Mouse (Mus musculus) T-cell, adult 2 months (primary cell): ENCODE data around the gene Neurog3.

Experiments used
- DNase-seq: peaks from one replicate; pipeline ENCODE4 v3.0.0; 2022; ENCODE audit warnings: low spot score

The Neurog3 gene

GRCm38 (mm10) chr10:62132691-62133281, at the start of gene Neurog3:
TSS of gene Neurog3 (plus strand) at chr10:62133090.
- DNase-seq = no peak

GRCm38 (mm10) chr10:62086044-62086443, 46.8 kb upstream of the Neurog3 start:
- DNase-seq = no peak

- DNase-seq = no peak
These were observed 46.1 kb upstream of the Neurog3 start for GRCm38 (mm10) chr10:62086826-62087225.

- no peak for DNase-seq
These were observed 44.5 kb upstream of the Neurog3 start for GRCm38 (mm10) chr10:62088411-62088810.

- no peak for DNase-seq
These were observed 43.8 kb upstream of the Neurog3 start for GRCm38 (mm10) chr10:62089071-62089470.

- no peak for DNase-seq
These were observed 43.4 kb upstream of the Neurog3 start for GRCm38 (mm10) chr10:62089486-62089885.

GRCm38 (mm10) chr10:62093903-62094302, 39.0 kb upstream of the Neurog3 start:
- no peak for DNase-seq

GRCm38 (mm10) chr10:62094401-62094800, 38.5 kb upstream of the Neurog3 start:
- no peak for DNase-seq

- no peak for DNase-seq
These were observed 33.0 kb upstream of the Neurog3 start for GRCm38 (mm10) chr10:62099749-62100403.

- DNase-seq = peak; percentile 19
These were observed 31.1 kb upstream of the Neurog3 start for GRCm38 (mm10) chr10:62101504-62102439.

GRCm38 (mm10) chr10:62104835-62105576, 27.9 kb upstream of the Neurog3 start:
- DNase-seq = peak; percentile 55

GRCm38 (mm10) chr10:62107048-62107447, 25.8 kb upstream of the Neurog3 start:
- no peak for DNase-seq

GRCm38 (mm10) chr10:62110504-62111206, 22.2 kb upstream of the Neurog3 start:
- peak; percentile 72 for DNase-seq

- DNase-seq = no peak
These were observed 21.7 kb upstream of the Neurog3 start for GRCm38 (mm10) chr10:62111207-62111576.

GRCm38 (mm10) chr10:62113865-62114647, 18.8 kb upstream of the Neurog3 start:
- DNase-seq = no peak

GRCm38 (mm10) chr10:62127137-62127536, 5.8 kb upstream of the Neurog3 start:
- no peak for DNase-seq

GRCm38 (mm10) chr10:62127711-62128231, 5.1 kb upstream of the Neurog3 start:
- no peak for DNase-seq

GRCm38 (mm10) chr10:62128316-62128951, 4.5 kb upstream of the Neurog3 start:
- no peak for DNase-seq

GRCm38 (mm10) chr10:62135696-62136470, 3.0 kb downstream of the Neurog3 start:
- DNase-seq = no peak
